Mouse (Mus musculus) large intestine, adult 2 months (tissue): Measurements from ENCODE around the gene Mrpl44. TPM values are rescaled to one million over a fixed set of nuclear protein-coding genes. Genes with fewer than 3 reads are reported as not detected.

ENCODE experiments used
- DNase-seq: peaks from one replicate; pipeline ENCODE4 v3.0.0-alpha.2; 2012; ENCODE audit warnings: low read depth, low spot score
- WGBS: fragments of 180-500 bp; shearing (Covaris S2); methylation state at CpG from one replicate; pipeline ENCODE4 v1.1.7; 2018; 5-methylcytosine and 5-hydroxymethylcytosine counted together
- polyA plus RNA-seq: library from polyadenylated mRNA; depleted of rRNA; stranded (reverse); fragments of >200 nt; gene quantifications from 2 replicates; pipeline ENCODE4 v1.2.3, GENCODE M21; 2012; rRNA removed

Mrpl44 gene
- polyA plus RNA-seq, 1 experiment: 12.1 TPM

DNA sequence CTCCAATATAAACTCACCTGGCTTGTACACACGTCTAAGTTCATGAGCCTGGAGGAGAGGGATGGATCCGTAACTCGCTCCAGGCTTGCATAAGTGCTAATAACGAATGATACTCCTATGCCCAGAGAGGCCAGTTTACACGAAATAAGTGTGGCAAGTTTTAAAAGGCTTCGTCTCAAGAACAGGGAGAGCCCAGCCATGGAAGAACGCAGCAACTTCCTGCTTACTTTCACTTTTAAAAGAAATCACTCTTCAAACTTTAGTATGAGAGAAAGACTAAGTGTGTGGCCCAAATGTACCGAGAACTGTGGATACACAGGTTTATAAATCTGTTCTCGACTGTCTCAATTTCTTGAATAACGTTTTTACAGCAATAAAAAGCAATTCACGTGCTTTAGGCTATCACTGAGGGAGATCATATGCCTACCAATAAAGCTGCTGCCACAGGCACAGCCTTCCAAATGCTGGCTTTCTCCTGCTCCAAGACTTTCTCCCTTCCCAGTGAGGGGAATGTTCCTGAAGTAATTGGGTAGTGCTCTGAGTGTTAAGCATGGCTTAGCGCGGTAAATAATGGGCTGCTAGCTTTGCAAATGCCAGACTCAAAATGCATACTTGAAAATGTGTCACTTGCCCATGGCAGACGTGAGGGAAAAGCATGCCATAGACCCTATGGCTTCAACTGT is 48.3 kb downstream of the Mrpl44 start:
- no peak for DNase-seq
- 31% methylated on average over 14 of the region's 14 CpGs for WGBS

Other genes with a start within 250 kb of the Mrpl44 start
- gene Ap1s3, start 104.0 kb upstream of the Mrpl44 start, polyA plus RNA-seq: 13.3 and 27.2 TPM in 2 replicates
- 27.0 and 53.8 TPM in 2 replicates for gene Wdfy1, start 125 bp downstream of the Mrpl44 start, polyA plus RNA-seq
- 5.7 and 6.0 TPM in 2 replicates for gene Serpine2, start 85.2 kb downstream of the Mrpl44 start, polyA plus RNA-seq